Mouse (Mus musculus) lung, postnatal 0 days (tissue): ENCODE measurements at regions not wholly inside any gene's neighbourhood (a gene's known extent, or its start where the extent isn't known, plus 50 kb on each side); places are given as distances from the start of the nearest gene placed in this dataset.

Experiments used
- ATAC-seq: fragments of 200-750 bp; cut with Nextera tagmentation; 2 replicates; pipeline ENCODE4 v1.8.0; 2017; ENCODE audit warnings: moderate library complexity
- DNase-seq: peaks from one replicate; pipeline ENCODE4 v3.0.0-alpha.2; 2016; ENCODE audit warnings: low spot score
- H3K27ac ChIP-seq: fragments of 300-500 bp; sonication (generic); 2 replicates; pipeline ENCODE4 v1.5.1; 2014; ENCODE audit warnings: antibody characterized with exemption, mild to moderate bottlenecking, low read length, mixed read lengths
- H3K27me3 ChIP-seq: fragments of 300-500 bp; sonication (generic); replicated peaks from 2 replicates; pipeline ENCODE4 v1.6.1; 2014; ENCODE audit warnings: low read length, mixed read lengths; ENCODE audit not compliant: insufficient read depth
- H3K36me3 ChIP-seq: fragments of 300-500 bp; sonication (generic); 2 replicates; pipeline ENCODE4 v1.6.1; 2014; ENCODE audit warnings: low read length, mixed read lengths; ENCODE audit not compliant: insufficient read depth
- H3K4me1 ChIP-seq: fragments of 300-500 bp; sonication (generic); 2 replicates; pipeline ENCODE4 v1.6.1; 2014; ENCODE audit warnings: antibody characterized with exemption, low read depth, low read length, mixed read lengths; ENCODE audit not compliant: insufficient read depth
- H3K4me2 ChIP-seq: fragments of 300-500 bp; sonication (generic); replicated peaks from 2 replicates; pipeline ENCODE4 v1.6.1; 2014; ENCODE audit warnings: low read depth, mild to moderate bottlenecking, low read length, moderate library complexity, mixed read lengths
- H3K4me3 ChIP-seq: fragments of 300-500 bp; sonication (generic); 2 replicates; pipeline ENCODE4 v1.5.1; 2014; ENCODE audit warnings: low read depth, low read length
- H3K9ac ChIP-seq: fragments of 300-500 bp; sonication (generic); replicated peaks from 2 replicates; pipeline ENCODE4 v1.6.1; 2014; ENCODE audit warnings: low read depth, mild to moderate bottlenecking
- H3K9me3 ChIP-seq: fragments of 300-500 bp; sonication (generic); 2 replicates; pipeline ENCODE4 v1.6.1; 2016; ENCODE audit warnings: low read length, mixed read lengths
- CTCF ChIP-seq: IDR thresholded peaks from 2 replicates; pipeline ENCODE4 v1.5.1; 2016; ENCODE audit warnings: antibody characterized with exemption, mild to moderate bottlenecking
- EP300 ChIP-seq: IDR thresholded peaks from 2 replicates; pipeline ENCODE4 v1.6.1; 2016; ENCODE audit warnings: antibody characterized with exemption, mild to moderate bottlenecking, control low read depth
- WGBS: fragments of 180-500 bp; shearing (Covaris S2); extraction: QIAGEN DNeasy Blood & Tissue Kit; methylation state at CpG from one replicate; pipeline ENCODE4 v1.1.7; 2014; 5-methylcytosine and 5-hydroxymethylcytosine counted together

GRCm38 (mm10) chr10:84147305-84147984 is 293.0 kb downstream of the Nuak1 start:
- peak; percentile 37 for DNase-seq
- WGBS = 81% methylated on average over 2 of the region's 2 CpGs
- ATAC-seq = no peak
- Histone ChIP-seq H3K27me3 (no peaks in the 10 kb centered on the region), H3K4me3 (no peak overlapping the region), H3K9ac (no peak overlapping the region), H3K4me2 (no peak overlapping the region), H3K9me3 (no peaks in the 10 kb centered on the region), H3K27ac (no peak overlapping the region), H3K36me3 (no peaks in the 10 kb centered on the region), H3K4me1 (no peaks in the 10 kb centered on the region)
- TF ChIP-seq EP300 (no peak), CTCF (no peak)

GRCm38 (mm10) chr10:84163752-84164151 is 276.6 kb downstream of the Nuak1 start:
- 76% methylated on average over 4 of the region's 4 CpGs for WGBS
- no peak for DNase-seq

GRCm38 (mm10) chr10:84165832-84166567 is 274.4 kb downstream of the Nuak1 start:
- Histone ChIP-seq H3K9me3 (no peaks in the 10 kb centered on the region), H3K4me3 (no peak overlapping the region), H3K4me2 (no peak overlapping the region), H3K27ac (no peak overlapping the region), H3K4me1 (no peaks in the 10 kb centered on the region), H3K27me3 (no peaks in the 10 kb centered on the region), H3K9ac (no peak overlapping the region), H3K36me3 (no peaks in the 10 kb centered on the region)
- WGBS = 38% methylated on average over 10 of the region's 10 CpGs
- TF ChIP-seq EP300 = no peak
- no peak for TF ChIP-seq CTCF
- ATAC-seq (no peak; the same call in 1 of the 2 replicates), DNase-seq (peak; percentile 30)

More at GRCm38 (mm10) chr10:84163752-84164151, 276.6 kb downstream of the Nuak1 start:
- no peak overlapping the region for H3K9ac ChIP-seq
- H3K27ac ChIP-seq = no peak overlapping the region
- no peaks in the 10 kb centered on the region for H3K9me3 ChIP-seq
- ATAC-seq = no peak
- no peaks in the 10 kb centered on the region for H3K27me3 ChIP-seq
- H3K36me3 ChIP-seq = no peaks in the 10 kb centered on the region
- no peak overlapping the region for H3K4me2 ChIP-seq
- no peaks in the 10 kb centered on the region for H3K4me1 ChIP-seq
- TF ChIP-seq CTCF (no peak), EP300 (no peak)
- H3K4me3 ChIP-seq = no peak overlapping the region

GRCm38 (mm10) chr10:84166568-84166905 is 273.9 kb downstream of the Nuak1 start:
- no peaks in the 10 kb centered on the region for H3K27me3 ChIP-seq
- peak; percentile 65 for TF ChIP-seq CTCF
- no peak for TF ChIP-seq EP300
- no peaks in the 10 kb centered on the region for H3K36me3 ChIP-seq
- no peak overlapping the region for H3K4me3 ChIP-seq
- H3K9me3 ChIP-seq = no peaks in the 10 kb centered on the region
- H3K27ac ChIP-seq = no peak overlapping the region
- 27% methylated on average over 3 of the region's 3 CpGs for WGBS
- H3K4me1 ChIP-seq = no peaks in the 10 kb centered on the region
- no peak overlapping the region for H3K4me2 ChIP-seq
- DNase-seq (peak; percentile 46), ATAC-seq (peak; percentile 50)
- H3K9ac ChIP-seq = no peak overlapping the region

GRCm38 (mm10) chr10:84172828-84173321 is 267.5 kb downstream of the Nuak1 start:
- no peak for TF ChIP-seq CTCF
- TF ChIP-seq EP300 = no peak
- ATAC-seq = no peak; the same call in 1 of the 2 replicates
- Histone ChIP-seq H3K9me3 (no peaks in the 10 kb centered on the region), H3K36me3 (no peaks in the 10 kb centered on the region), H3K4me1 (no peaks in the 10 kb centered on the region), H3K4me3 (no peak overlapping the region), H3K27me3 (no peaks in the 10 kb centered on the region), H3K9ac (no peak overlapping the region), H3K27ac (no peak overlapping the region), H3K4me2 (no peak overlapping the region)
- WGBS = 71% methylated on average over 4 of the region's 4 CpGs
- DNase-seq = peak; percentile 43

GRCm38 (mm10) chr10:84183239-84183638 is 257.2 kb downstream of the Nuak1 start:
- Histone ChIP-seq H3K27me3 (no peaks in the 10 kb centered on the region), H3K27ac (no peak overlapping the region), H3K4me2 (no peak overlapping the region), H3K9ac (no peak overlapping the region), H3K4me3 (no peak overlapping the region), H3K4me1 (no peaks in the 10 kb centered on the region), H3K9me3 (no peaks in the 10 kb centered on the region), H3K36me3 (no peaks in the 10 kb centered on the region)
- ATAC-seq (no peak), DNase-seq (no peak)
- TF ChIP-seq EP300 (no peak), CTCF (no peak)
- 72% methylated on average over 2 of the region's 2 CpGs for WGBS
